Mouse (Mus musculus): ENCODE results near the gene 2810021J22Rik. TPM values are rescaled to one million over a fixed set of nuclear protein-coding genes. Genes with fewer than 3 reads are reported as not detected.
"Not testable (repeated sequence)": the region's sequence is repeated elsewhere in the genome, so short reads cannot be mapped to it uniquely, and the experiment has no call there.

2810021J22Rik gene
- total RNA-seq (2021): 1 to 10 TPM in 1 of 2 experiments, under 1 TPM in 1; 0.90 to 1.4 TPM
- long read RNA-seq, experiment 1, partial matches to known transcripts: 0 of 3 reads
- long read RNA-seq, experiment 1, other reads (novel, unspliced or antisense): 2 of 3 reads
- long read RNA-seq, experiment 2: 0 reads

DNA sequence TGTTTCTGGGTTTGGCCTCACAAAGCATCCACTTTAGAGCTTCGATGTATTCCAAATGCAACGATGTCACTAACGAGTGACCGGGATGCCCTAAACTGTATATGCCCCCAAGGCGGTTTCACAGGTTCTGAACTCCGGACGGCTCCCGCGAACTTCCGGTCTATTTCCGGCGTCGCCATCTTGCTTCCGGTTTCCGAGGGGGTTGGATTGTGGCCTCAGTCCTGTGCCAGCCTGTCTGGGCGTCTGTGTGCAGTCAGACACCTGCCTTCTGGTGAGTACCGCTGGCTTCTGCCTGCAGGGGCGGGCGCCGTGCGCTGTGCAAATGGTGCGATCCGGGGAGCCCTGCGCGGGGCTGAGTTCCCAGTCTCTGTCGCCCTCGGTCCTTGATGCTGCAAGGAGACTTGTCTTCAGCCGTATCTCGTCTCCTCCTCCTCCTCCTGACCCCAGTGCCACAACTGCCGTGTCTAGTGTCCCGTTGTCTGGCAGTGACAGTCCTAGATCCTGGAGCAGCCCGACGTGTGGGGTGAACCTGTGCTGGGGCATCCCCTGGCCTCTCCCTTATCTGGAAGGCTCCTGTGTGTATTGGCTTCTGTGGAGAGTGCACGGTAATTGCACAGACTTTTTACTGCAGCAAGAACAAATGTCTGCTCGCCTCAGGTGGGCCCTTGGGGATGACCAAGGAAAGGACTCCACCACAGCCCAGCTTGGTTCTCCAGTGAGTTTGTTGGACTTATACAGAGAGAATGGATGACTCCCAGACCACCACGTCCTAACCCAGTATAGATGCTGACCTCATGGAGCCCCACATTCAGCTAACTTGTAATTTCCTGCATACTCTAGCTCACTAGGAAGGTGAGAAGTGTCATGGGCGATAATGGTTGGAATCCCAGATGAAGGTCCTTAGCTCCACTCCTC lies at the start of gene 2810021J22Rik:
Gene 2810021J22Rik (plus strand): TSS at position 178 of the 915 bp plus-strand sequence.
- peak; percentile 75 for DNase-seq

DNA sequence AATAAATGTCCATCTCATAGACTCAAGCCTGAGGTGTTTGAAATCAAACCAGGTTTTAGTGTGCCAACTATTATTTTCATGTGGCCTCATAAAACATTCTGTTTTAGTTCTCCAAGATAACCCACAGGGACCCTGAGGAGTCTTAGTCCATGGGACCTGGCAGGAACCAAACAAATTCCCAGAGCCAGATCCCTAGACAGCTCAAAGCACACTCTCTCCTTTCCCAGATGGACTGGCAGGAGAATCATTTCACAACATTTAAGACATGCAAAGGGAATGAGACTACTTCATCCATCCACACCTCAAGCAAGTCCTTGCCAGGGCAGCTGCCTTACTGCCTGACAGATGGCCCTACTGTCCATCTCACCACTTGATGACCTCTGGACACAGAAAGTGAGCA lies 38.1 kb upstream of the 2810021J22Rik start, which contains the start of gene Olfr312:
Gene Olfr312 (plus strand): TSS at position 301 of the 400 bp plus-strand sequence.
- DNase-seq: not testable (repeated sequence)

DNA sequence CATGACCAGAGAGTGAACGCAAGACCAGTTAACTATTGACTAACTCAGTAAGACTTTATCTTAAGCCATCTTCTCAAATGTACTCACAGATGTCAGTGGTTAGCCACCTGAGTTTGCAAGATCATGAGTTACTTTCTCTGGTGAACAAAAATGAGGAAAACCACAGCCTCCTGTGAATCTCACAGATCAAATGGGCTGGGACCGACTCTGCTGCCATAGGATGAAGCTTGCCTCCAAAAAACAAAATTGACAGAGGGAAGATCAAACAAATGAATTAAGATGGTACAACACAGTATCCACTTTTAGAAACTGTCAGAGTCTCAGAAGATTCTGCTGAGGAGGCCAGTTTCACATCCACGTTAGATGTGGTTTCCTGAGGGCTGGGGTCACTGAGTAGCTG lies 37.3 kb upstream of the 2810021J22Rik start:
- no peak for DNase-seq

DNA sequence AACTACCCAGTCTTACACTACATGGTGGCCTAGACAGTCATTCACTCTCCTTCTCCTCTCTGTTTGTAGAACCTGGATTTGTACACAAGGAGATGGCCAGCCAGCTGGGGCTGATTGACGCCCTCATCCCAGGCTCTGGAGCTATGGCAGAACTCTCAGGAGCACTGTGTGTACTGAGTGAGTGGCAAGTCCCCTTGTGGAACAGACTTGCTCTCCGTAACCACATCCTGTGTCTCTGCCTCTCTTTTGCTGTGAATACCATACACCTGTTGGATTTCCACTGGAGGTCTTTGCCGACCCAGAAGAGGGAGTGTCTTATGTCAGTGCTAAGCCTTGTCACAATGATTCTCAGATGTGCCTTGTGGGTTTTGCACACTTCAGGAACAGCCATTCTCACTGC lies 34.5 kb upstream of the 2810021J22Rik start:
- not testable (repeated sequence) for DNase-seq

DNA sequence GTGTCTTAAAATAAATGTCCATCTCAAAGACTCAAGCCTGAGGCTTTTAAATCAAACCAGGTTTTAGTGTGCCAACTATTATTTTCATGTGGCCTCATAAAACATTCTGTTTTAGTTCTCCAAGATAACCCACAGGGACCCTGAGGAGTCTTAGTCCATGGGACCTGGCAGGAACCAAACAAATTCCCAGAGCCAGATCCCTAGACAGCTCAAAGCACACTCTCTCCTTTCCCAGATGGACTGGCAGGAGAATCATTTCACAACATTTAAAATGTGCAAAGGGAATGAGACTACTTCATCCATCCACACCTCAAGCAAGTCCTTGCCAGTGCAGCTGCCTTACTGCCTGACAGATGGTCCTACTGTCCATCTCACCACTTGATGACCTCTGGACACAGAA lies 28.1 kb upstream of the 2810021J22Rik start, which contains the start of gene Olfr311:
Gene Olfr311 (plus strand): TSS at position 301 of the 400 bp plus-strand sequence.
- DNase-seq: not testable (repeated sequence)

DNA sequence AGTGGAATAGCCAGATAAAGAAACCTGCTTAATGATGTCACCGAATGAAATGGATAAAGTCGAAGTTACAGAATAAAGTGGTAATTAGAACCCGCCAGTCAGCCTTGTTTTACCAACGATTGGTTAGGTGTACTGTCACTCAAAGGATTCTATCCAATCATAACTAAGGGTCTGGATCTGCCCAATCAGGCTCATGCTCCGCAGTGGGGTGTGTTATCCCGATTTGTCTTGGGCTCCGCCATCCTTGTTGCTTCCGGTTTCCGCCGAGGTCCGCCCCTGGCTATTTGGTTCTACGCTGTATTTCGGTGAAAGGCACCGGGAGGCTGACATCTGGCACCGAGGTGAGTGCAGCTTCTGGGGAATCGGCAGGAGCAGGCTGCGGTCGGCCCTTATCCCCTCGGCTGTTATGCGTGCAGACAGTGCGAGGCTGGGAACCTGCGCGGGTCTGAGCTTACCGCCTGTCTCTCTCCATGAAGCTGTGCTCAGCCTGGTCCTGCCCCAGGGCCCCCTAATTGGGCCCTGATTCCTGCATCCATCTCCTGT lies 20.0 kb upstream of the 2810021J22Rik start, which contains the start of gene Gm12258:
Gene Gm12258 (plus strand): TSS at position 240 of the 543 bp plus-strand sequence.
- DNase-seq: peak; percentile 84

DNA sequence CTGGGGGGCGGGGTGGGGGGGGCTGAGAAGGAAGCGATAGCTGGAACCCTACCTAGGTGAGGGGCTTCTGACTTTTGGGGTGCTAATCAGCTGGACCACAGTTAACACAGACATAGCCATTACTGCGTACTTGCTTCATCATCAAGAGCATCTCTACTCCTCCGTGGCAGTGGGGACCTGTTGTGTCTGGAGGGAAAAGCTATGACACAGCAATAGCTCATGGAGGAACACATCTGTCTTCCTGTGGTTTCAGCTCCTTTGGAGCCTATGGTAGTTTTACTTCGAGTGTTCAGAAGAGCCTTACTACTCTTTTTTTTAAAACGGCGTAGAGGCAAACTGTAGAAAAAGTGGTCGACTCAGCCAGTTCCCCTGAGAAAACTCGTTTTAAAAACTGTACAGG lies 19.4 kb upstream of the 2810021J22Rik start:
- no peak for DNase-seq

DNA sequence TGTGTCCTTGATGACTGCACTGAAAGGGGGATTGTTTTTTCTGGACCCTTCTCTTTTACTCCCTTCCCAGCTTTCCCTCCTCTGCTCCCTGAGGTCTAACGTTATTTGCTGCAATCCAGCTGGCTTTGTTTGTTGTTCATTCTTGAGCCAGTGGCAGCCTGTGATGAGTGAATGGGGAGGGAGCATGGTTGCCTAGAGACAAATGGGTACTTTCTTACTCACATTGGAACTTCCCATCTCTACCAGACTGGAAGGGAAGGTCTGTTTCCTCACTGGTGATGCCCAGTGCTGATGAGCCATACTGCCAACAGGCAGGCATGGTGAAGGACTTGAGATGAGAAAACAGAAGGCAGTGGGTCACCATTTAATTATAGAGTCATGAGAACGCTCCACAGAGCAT lies 17.3 kb upstream of the 2810021J22Rik start:
- DNase-seq: no peak

DNA sequence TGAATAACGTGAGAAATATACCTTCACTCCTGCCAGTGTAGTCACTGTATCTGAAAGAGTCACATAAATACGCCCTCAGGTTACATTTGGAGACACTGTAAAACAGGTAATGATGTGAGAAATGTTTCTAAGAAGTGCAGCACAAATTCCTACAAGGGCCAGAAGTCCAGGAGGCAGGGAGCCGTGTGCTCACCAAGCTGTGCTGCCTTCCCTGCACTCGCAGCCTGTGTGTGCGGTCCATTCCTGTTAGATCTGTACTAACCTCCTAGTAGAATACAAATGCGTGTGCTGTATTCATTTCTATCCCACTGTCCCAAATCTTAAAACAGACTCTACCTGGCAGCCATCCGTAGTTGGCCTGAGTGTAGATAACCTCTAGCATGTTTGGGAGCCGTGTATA lies 6.3 kb upstream of the 2810021J22Rik start:
- no peak for DNase-seq

DNA sequence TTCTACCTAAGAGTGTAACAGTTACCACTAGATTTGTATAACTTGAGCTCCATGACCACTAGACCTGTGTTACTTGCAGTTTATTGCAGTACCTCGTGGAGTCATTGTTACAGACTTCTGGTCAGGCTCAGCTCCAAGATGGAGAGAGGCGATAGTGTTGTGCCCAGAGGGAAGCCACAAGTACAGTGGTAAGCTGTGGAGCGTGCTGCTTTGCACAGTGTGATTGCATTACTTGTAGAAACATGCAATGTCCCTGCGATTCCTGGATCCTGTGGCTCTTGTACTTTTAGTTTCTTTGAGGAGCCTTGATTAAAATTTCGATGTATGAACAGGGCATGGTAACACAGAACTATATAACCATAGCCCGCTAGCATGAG lies 926 bp downstream of the 2810021J22Rik start:
- no peak for DNase-seq

DNA sequence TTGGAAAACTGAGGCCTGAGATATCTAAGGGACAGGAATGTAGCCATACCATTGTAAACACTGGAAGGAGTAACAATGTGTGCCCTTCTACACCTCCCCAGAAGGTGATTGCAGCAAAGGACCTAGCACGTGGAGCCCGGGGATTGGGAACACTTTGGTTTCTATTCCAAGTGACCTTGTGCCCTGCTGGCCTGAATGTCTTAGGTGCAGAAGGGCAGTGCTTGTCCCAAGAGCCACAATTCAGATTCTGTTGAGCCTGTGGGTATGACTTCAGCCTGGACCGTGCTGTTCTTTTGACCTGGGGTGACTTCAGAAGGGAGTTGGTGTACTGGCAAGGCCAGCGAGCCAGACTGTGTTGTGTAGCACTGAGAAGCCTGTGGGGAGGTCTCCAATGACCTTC lies 3.9 kb downstream of the 2810021J22Rik start:
- no peak for DNase-seq

DNA sequence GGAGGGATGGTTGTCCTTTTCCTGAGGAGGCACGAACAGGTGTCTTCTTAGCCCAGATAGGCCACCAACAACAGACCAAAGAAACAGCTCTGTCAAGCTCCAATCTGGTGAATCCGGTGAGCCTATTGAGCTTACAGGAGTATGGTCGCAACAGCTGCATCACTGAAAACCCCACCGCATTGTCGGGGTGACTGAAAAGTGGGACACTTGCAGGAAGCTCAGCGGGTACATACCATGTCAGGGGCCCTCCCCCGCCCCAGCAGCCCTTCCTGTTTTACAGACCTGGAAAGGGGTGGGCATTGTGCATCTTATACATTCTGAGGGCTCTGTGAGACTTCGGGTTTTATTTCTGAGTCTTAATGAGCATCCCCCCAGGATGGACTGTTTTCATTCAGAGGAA lies 16.7 kb downstream of the 2810021J22Rik start:
- DNase-seq: peak; percentile 15

DNA sequence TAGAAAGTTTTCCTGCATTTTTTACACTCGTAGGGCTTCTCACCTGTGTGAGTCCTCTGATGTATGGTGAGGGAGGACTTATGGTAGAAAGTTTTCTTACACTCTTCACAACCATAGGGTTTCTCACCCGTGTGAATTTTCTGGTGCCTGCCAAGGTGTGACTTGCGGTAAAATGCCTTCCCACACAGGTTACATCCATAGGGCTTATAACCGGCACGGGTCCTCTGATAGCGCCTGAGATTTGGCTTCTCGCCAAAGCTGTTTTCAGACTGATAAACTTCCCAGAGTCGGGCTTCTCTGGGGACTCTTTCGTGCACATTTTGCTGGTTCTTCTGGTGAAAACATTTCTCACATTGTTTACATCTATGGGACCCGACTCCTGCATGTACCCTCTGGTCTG lies 23.5 kb downstream of the 2810021J22Rik start:
- DNase-seq: no peak

DNA sequence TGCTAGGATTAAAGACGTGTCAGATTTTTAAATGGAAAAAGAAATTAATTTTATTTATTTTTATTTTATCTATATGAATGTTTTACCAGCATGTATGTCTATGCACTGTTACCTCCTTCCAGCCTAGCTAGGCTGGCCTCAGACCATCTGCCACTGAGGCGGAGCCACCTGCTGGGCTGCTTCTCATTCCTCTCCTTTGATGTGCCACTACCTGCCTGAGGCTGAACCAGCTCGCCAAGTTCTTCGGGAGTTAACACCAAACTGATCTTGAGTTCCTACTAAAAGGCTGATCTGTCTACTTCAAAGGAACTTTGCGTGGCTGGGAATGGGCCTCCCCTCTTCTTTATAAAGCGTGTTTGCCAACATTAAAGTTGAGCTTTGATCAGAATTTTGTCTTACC lies 27.4 kb downstream of the 2810021J22Rik start:
- DNase-seq: no peak

DNA sequence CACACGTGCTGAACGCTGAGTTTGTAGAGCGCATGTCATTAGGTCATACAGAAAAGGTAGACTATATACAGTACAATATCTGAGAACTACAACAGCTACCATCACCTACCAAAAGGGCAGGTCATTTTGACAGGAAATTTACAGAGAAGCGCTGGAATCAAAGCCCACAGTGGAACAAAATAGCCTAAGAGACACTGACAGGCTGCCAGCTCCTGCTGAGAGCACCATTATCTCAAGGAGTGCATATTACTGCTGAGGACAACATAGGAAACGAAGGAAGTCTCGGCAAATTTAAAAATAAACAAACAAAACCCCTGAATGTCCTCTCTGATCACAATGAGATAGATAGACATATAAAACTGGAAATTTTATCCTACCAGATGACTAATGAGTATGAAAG lies 30.5 kb downstream of the 2810021J22Rik start:
- no peak for DNase-seq

DNA sequence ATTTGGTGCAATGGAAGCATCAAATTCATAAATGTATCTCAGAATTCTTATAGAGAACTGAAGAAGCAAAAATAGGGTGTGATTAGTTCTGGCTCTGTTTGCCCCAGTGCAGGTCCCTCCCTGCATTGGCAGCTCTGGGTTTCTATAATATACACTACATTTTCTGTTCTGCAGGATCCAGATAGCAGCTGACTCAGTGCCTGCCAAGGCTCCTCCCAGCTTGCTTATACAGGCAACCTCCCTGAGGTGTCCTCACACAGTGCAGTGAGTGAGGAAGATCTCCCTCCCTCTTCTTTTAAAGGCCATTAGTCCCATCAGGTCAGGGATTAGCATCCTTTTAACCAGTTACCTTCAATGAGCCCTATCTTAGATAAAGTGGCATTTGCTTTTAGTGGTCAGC lies 34.1 kb downstream of the 2810021J22Rik start:
- no peak for DNase-seq

DNA sequence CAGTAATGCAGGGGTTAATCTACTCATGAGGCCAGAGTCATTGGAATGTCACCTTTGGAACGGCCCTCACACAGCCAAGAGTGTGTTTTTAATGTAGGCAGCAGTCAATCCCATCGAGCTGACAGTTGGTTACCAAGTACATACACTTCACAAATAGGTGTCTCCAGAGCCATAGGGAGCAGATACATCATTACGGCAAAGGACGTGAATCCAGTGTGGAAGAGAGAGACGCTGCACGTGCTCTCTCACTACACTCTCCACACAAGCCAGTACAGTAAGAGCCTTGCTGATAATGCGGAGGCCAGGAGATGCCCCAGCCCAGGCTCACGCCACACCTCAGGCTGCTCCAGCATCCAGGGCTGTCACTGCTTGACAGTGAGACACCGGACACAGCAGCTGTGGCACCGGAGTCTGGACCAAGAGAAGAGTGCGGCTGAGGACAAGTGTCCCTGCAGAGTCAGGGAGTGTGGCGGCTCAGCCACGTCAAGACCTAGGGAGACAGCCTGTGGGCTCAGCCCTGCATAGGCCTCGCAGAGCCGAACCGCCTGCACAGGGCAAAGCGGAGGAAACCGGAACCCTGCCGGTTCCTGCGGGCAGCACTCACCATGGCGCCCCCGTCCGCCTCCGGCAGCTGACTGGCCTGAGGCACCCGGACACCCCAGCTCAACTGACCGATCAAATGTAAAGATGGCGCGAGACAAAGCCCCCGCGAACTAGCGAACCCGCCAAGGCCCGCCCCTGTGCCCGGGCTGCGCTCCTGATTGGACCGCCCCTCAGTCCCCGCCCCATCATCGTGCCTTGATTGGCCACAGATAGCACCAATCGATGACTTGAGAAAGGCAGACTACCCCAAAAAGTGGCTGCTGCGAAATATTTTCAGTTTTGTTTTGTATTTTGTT lies 36.7 kb downstream of the 2810021J22Rik start, which contains the start of gene Zfp39:
Gene Zfp39 (minus strand): TSS at position 715 of the 899 bp plus-strand sequence.
- DNase-seq: peak; percentile 97

DNA sequence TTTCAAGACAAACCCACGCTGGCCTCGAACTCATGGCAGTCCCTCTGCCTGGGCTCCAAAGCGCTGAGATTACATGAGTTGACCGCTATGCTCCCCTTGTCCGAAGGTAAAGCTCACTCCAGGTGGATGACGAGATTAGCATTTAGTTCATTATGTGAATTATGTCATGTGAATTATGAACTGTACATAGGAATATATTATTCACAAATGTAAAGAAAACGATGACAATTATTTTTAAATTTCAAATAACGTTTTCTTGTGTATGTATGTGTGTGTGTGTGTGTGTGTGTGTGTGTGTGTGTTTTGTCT lies 37.3 kb downstream of the 2810021J22Rik start:
- no peak for DNase-seq

DNA sequence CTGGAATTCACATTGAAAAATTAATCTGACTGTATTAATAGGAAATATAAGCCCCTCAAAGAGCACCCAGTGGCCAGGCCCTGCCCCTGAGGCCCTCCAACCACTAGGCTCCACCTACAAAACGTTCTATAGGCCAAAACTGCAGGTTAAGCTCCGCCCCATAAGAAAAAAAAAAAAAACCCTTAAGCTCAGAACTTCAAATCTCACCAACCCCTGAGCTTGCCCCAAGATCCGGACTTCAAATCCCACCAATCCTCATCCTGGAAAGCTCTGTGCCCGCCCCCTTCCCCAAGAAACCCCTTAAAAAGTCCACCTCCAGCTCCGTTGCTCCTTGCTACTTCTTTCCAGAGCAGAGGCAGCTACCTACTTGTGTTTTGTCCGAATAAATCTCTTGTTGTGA lies 37.8 kb downstream of the 2810021J22Rik start:
- no peak for DNase-seq

DNA sequence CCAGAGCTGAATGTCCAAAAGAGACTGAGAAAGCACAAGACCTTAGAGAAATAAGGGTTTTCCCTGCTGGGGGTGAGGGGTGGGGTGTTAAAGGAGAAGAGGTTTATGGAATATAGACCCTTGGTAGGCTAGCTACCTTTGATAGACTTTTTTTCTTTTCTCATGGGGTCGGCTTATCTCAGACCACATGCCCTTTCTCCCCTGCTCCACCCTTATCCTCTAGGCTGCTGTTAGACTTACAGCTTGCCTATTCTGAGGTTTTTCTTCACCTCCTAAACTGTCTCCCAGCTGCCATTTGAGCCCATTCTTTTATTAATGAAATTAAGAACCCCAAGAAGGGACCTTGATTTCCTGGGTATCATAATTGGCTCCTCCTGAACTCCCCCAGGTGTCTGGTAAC lies 46.8 kb downstream of the 2810021J22Rik start:
- no peak for DNase-seq

DNA sequence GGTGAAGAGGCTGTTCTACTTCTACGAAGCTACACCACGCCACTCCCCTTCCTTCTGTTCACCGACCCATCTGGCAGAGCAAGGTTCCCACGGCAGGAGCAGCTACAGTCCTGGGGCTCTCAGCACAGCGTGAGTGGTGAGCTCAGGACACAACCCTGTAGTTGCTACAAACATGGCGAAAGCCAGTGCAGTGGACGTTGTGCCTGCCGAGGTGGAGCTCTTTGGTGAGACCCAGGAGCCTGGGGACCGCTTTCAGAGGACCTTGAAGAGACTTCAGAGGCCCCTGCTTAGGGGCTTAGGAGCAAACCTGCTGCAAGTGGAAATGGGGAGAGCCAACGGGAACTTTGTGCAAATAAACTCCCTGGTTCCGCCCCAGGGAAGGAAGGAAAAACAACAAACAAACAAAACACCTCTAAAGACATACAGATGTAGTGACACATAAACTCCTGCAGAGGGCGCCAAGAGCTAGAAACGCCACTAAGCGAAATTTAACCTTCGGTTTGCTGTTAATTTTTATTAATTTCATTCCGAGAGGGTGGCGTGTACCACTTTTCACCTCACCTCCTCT lies 47.5 kb downstream of the 2810021J22Rik start:
- DNase-seq: no peak
